Mouse (Mus musculus): ENCODE results near the gene Atf4. TPM values are rescaled to one million over a fixed set of nuclear protein-coding genes. Genes with fewer than 3 reads are reported as not detected.
A peak's percentile ranks its signal among the peaks of the same experiment; 100 is the strongest.

Gene Atf4
- polyA plus RNA-seq, 1 experiment from 2014 or later = 71.5 TPM

GRCm38 (mm10) chr15:80253530-80253929, 1.5 kb upstream of the Atf4 start:
- H3K4me1 ChIP-seq (replicated peaks) = peaks cover 64% of the 10 kb centered on the region

DNA sequence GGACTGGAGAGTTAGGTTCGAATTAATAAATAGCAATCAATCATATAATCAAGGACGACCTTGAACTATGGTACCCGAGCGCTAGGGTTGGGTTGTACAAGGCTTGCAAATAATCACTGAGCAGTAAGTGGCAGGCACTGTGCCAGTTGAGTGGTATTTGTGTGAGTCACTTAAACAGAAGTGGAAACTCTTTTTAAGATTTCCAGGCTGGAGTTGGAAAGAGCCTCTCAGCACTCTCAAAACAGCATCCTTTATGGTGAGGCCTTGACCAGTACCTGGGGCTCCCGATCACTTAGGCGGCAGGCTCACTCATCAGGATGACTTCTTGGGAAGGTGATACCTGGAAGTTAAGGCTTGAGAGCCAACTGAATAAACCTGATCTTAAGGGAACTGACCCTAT, 777 bp upstream of the Atf4 start:
- Histone ChIP-seq H3K36me3 (peaks cover 30% of the 10 kb centered on the region), H3K9me3 (replicated peaks) (no peaks in the 10 kb centered on the region), H3K4me3 (peak overlapping the region; percentile 95), H3K4me2 (peak overlapping the region; percentile 79), H3K27me3 (no peaks in the 10 kb centered on the region), H3K27ac (peak overlapping the region; percentile 99), H3K4me1 (replicated peaks) (peaks cover 66% of the 10 kb centered on the region), H3K9ac (peak overlapping the region; percentile 69)
- WGBS = 30% methylated on average over 6 of the region's 6 CpGs
- no peak for ATAC-seq (replicated peaks; ENCODE audit: insufficient number of reproducible peaks, insufficient read depth, low FRiP score, low read depth)

More at GRCm38 (mm10) chr15:80253530-80253929, 1.5 kb upstream of the Atf4 start:
- no peak overlapping the region for H3K9ac ChIP-seq
- H3K4me3 ChIP-seq = no peak overlapping the region
- H3K36me3 ChIP-seq = peaks cover 37% of the 10 kb centered on the region
- no peak overlapping the region for H3K4me2 ChIP-seq
- no peaks in the 10 kb centered on the region for H3K9me3 ChIP-seq (replicated peaks)
- H3K27ac ChIP-seq = peak overlapping the region; percentile 99
- 25% methylated on average over 2 of the region's 2 CpGs for WGBS
- no peak for ATAC-seq (replicated peaks; ENCODE audit: insufficient number of reproducible peaks, insufficient read depth, low FRiP score, low read depth)
- H3K27me3 ChIP-seq = no peaks in the 10 kb centered on the region

- peak overlapping the region; percentile 99 for H3K27ac ChIP-seq
- H3K4me1 ChIP-seq (replicated peaks) = peaks cover 55% of the 10 kb centered on the region
- peak; percentile 54 for ATAC-seq (replicated peaks; ENCODE audit: insufficient number of reproducible peaks, insufficient read depth, low FRiP score, low read depth)
- H3K4me3 ChIP-seq = peak overlapping the region; percentile 95
- peak overlapping the region; percentile 99 for H3K9ac ChIP-seq
- H3K9me3 ChIP-seq (replicated peaks) = no peaks in the 10 kb centered on the region
- whole genome bisulfite sequencing = under 1% methylated on average over 51 of the region's 51 CpGs
- H3K36me3 ChIP-seq = peaks cover 25% of the 10 kb centered on the region
- H3K4me2 ChIP-seq = peak overlapping the region; percentile 79
- no peaks in the 10 kb centered on the region for H3K27me3 ChIP-seq
Observed at GRCm38 (mm10) chr15:80255646-80256121, 700 bp downstream of the Atf4 start.

DNA sequence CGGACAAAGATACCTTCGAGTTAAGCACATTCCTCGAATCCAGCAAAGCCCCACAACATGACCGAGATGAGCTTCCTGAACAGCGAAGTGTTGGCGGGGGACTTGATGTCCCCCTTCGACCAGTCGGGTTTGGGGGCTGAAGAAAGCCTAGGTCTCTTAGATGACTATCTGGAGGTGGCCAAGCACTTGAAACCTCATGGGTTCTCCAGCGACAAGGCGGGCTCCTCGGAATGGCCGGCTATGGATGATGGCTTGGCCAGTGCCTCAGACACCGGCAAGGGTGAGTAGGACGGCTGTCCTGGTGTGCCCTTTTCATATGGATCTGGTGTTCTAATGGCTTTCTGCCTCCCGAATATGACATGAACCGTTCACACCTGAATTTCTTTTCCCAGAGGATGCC, 1.3 kb downstream of the Atf4 start:
- peak overlapping the region; percentile 79 for H3K4me2 ChIP-seq
- peaks cover 25% of the 10 kb centered on the region for H3K36me3 ChIP-seq
- H3K27ac ChIP-seq = peak overlapping the region; percentile 99
- WGBS = 4% methylated on average over 16 of the region's 16 CpGs
- no peaks in the 10 kb centered on the region for H3K9me3 ChIP-seq (replicated peaks)
- H3K4me3 ChIP-seq = peak overlapping the region; percentile 95
- H3K4me1 ChIP-seq (replicated peaks) = peaks cover 49% of the 10 kb centered on the region
- H3K9ac ChIP-seq = peak overlapping the region; percentile 99
- no peaks in the 10 kb centered on the region for H3K27me3 ChIP-seq
- no peak for ATAC-seq (replicated peaks; ENCODE audit: insufficient number of reproducible peaks, insufficient read depth, low FRiP score, low read depth)

- H3K27me3 ChIP-seq = no peaks in the 10 kb centered on the region
- no peaks in the 10 kb centered on the region for H3K9me3 ChIP-seq (replicated peaks)
- peak overlapping the region; percentile 95 for H3K4me3 ChIP-seq
- H3K27ac ChIP-seq = peak overlapping the region; percentile 99
- peaks cover 25% of the 10 kb centered on the region for H3K36me3 ChIP-seq
- peak overlapping the region; percentile 99 for H3K9ac ChIP-seq
- no peak for ATAC-seq (replicated peaks; ENCODE audit: insufficient number of reproducible peaks, insufficient read depth, low FRiP score, low read depth)
- peak overlapping the region; percentile 79 for H3K4me2 ChIP-seq
- H3K4me1 ChIP-seq (replicated peaks) = peaks cover 42% of the 10 kb centered on the region
- WGBS = 54% methylated on average over 12 of the region's 12 CpGs
Observed at GRCm38 (mm10) chr15:80256656-80257601, 1.9 kb downstream of the Atf4 start.

- H3K27me3 ChIP-seq = no peaks in the 10 kb centered on the region
- H3K36me3 ChIP-seq = peaks cover 25% of the 10 kb centered on the region
- 24% methylated on average over 4 of the region's 4 CpGs for WGBS
- peak overlapping the region; percentile 95 for H3K4me3 ChIP-seq
- H3K27ac ChIP-seq = peak overlapping the region; percentile 99
- H3K9ac ChIP-seq = peak overlapping the region; percentile 99; the same call in 1 of the 2 replicates
- H3K4me1 ChIP-seq (replicated peaks) = peaks cover 41% of the 10 kb centered on the region
- no peaks in the 10 kb centered on the region for H3K9me3 ChIP-seq (replicated peaks)
- ATAC-seq (replicated peaks; ENCODE audit: insufficient number of reproducible peaks, insufficient read depth, low FRiP score, low read depth) = no peak
- peak overlapping the region; percentile 79 for H3K4me2 ChIP-seq
Observed at GRCm38 (mm10) chr15:80257602-80258239, 2.7 kb downstream of the Atf4 start.

- Histone ChIP-seq H3K9me3 (replicated peaks) (no peaks in the 10 kb centered on the region), H3K4me2 (peak overlapping the region; percentile 79; the same call in 1 of the 2 replicates), H3K4me1 (replicated peaks) (peaks cover 46% of the 10 kb centered on the region), H3K9ac (no peak overlapping the region), H3K36me3 (peaks cover 25% of the 10 kb centered on the region), H3K27me3 (no peaks in the 10 kb centered on the region), H3K4me3 (no peak overlapping the region), H3K27ac (peak overlapping the region; percentile 99)
- ATAC-seq (replicated peaks; ENCODE audit: insufficient number of reproducible peaks, insufficient read depth, low FRiP score, low read depth) = no peak
- WGBS = 52% methylated on average over 11 of the region's 11 CpGs
Observed at GRCm38 (mm10) chr15:80258240-80259170, 3.5 kb downstream of the Atf4 start.

DNA sequence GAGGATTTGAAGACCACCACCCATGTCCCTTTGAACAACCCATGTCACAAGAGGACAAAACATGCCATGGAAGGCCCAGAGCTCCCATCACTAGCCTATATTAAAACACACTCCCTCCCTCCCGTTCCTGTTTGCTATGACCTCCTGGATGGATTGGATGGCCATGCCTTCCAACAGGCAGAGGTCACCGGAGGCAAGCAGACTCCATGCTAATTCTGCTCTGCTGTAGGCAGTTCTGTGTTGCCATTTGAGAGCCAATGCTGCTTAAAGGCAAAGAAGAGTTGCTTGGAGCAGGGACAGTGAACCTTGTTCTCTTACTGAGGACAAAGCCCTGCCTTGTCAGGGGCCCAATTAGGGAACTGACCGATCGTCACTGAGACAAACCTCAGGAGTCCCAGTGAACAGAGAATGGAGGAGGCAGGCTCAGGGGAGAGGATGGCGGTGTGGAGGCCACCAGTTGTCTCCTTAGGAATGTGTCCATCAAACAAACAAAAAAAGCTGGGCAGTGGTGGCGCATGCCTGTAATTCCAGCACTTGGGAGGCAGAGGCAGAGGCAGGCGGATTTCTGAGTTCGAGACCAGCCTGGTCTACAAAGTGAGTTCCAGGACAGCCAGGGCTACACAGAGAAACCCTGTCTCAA, 4.5 kb downstream of the Atf4 start:
- no peaks in the 10 kb centered on the region for H3K9me3 ChIP-seq (replicated peaks)
- no peak overlapping the region for H3K4me2 ChIP-seq
- H3K4me3 ChIP-seq = no peak overlapping the region
- H3K27me3 ChIP-seq = no peaks in the 10 kb centered on the region
- no peak overlapping the region for H3K27ac ChIP-seq
- no peak overlapping the region; the same call in 1 of the 2 replicates for H3K9ac ChIP-seq
- peaks cover 39% of the 10 kb centered on the region for H3K4me1 ChIP-seq (replicated peaks)
- WGBS = 72% methylated on average over 8 of the region's 8 CpGs
- ATAC-seq (replicated peaks; ENCODE audit: insufficient number of reproducible peaks, insufficient read depth, low FRiP score, low read depth) = no peak
- peaks cover 25% of the 10 kb centered on the region for H3K36me3 ChIP-seq

GRCm38 (mm10) chr15:80260677-80261076, 5.7 kb downstream of the Atf4 start:
- Histone ChIP-seq H3K36me3 (peaks cover 25% of the 10 kb centered on the region), H3K9ac (no peak overlapping the region), H3K27me3 (no peaks in the 10 kb centered on the region), H3K27ac (no peak overlapping the region), H3K4me1 (replicated peaks) (peaks cover 40% of the 10 kb centered on the region), H3K4me2 (no peak overlapping the region), H3K4me3 (no peak overlapping the region), H3K9me3 (replicated peaks) (no peaks in the 10 kb centered on the region)
- ATAC-seq (replicated peaks; ENCODE audit: insufficient number of reproducible peaks, insufficient read depth, low FRiP score, low read depth) = no peak
- WGBS = 8% methylated on average over 3 of the region's 3 CpGs

GRCm38 (mm10) chr15:80261100-80261499, 6.1 kb downstream of the Atf4 start:
- no peak overlapping the region for H3K4me3 ChIP-seq
- H3K4me2 ChIP-seq = no peak overlapping the region
- no peak for ATAC-seq (replicated peaks; ENCODE audit: insufficient number of reproducible peaks, insufficient read depth, low FRiP score, low read depth)
- peaks cover 40% of the 10 kb centered on the region for H3K4me1 ChIP-seq (replicated peaks)
- no peaks in the 10 kb centered on the region for H3K9me3 ChIP-seq (replicated peaks)
- H3K9ac ChIP-seq = no peak overlapping the region
- peaks cover 25% of the 10 kb centered on the region for H3K36me3 ChIP-seq
- H3K27me3 ChIP-seq = no peaks in the 10 kb centered on the region
- no peak overlapping the region for H3K27ac ChIP-seq
- 84% methylated on average over 7 of the region's 7 CpGs for WGBS

All from heart, embryonic 15.5 days (tissue).